Mouse (Mus musculus) gastrocnemius, adult 2 months (tissue): Measurements from ENCODE around the gene Gzmk. TPM values are rescaled to one million over a fixed set of nuclear protein-coding genes. Genes with fewer than 3 reads are reported as not detected.
"Not testable (repeated sequence)": the region's sequence is repeated elsewhere in the genome, so short reads cannot be mapped to it uniquely, and the experiment has no call there.

Experiments used
- DNase-seq: peaks from one replicate; pipeline ENCODE4 v3.0.0; 2022
- H3K27ac ChIP-seq: fragments of 200-600 bp; 2 replicates; pipeline ENCODE4 v1.8.1; 2022; ENCODE audit warnings: mild to moderate bottlenecking
- H3K4me3 ChIP-seq: fragments of 200-600 bp; 2 replicates; pipeline ENCODE4 v1.8.1; 2022; ENCODE audit warnings: mild to moderate bottlenecking, moderate library complexity
- CTCF ChIP-seq: fragments of 200-600 bp; IDR thresholded peaks from 2 replicates; pipeline ENCODE4 v1.8.1; 2022; ENCODE audit warnings: antibody characterized with exemption, mild to moderate bottlenecking, moderate library complexity
- intact Hi-C: fragments of 180-260 bp; cut with DNase I; formaldehyde crosslinking; loops from one replicate; pipeline ENCODE4 v1.15.1; 2025
- long read RNA-seq, 2 experiments: library from polyadenylated mRNA; stranded (forward); transcript quantifications; one replicate each; pipeline ENCODE4 v2.0.0; 2021
- total RNA-seq, 2 experiments: library from RNA; stranded (reverse); gene quantifications; 2 replicates each; pipeline ENCODE4 v1.2.3; 2021

Gzmk gene
- not detected for total RNA-seq
- long read RNA-seq, experiment 1 = 0 reads
- long read RNA-seq, experiment 2 = 0 reads

- intact Hi-C loops = no loop called here
- no peak for TF ChIP-seq CTCF
- no peak within 1 kb of the TSS for H3K4me3 ChIP-seq
- DNase-seq = no peak
- H3K27ac ChIP-seq = no peak within 1 kb of the TSS
These were observed at the start of gene Gzmk for GRCm38 (mm10) chr13:113225811-113226210. Gene Gzmk (minus strand): TSS chr13:113225908.

GRCm38 (mm10) chr13:113271189-113271588 lies 45.5 kb upstream of the Gzmk start:
- TF ChIP-seq CTCF = no peak
- Histone ChIP-seq H3K27ac (no peak overlapping the region), H3K4me3 (no peak overlapping the region)
- intact Hi-C loops = no loop called here
- DNase-seq = no peak

DNA sequence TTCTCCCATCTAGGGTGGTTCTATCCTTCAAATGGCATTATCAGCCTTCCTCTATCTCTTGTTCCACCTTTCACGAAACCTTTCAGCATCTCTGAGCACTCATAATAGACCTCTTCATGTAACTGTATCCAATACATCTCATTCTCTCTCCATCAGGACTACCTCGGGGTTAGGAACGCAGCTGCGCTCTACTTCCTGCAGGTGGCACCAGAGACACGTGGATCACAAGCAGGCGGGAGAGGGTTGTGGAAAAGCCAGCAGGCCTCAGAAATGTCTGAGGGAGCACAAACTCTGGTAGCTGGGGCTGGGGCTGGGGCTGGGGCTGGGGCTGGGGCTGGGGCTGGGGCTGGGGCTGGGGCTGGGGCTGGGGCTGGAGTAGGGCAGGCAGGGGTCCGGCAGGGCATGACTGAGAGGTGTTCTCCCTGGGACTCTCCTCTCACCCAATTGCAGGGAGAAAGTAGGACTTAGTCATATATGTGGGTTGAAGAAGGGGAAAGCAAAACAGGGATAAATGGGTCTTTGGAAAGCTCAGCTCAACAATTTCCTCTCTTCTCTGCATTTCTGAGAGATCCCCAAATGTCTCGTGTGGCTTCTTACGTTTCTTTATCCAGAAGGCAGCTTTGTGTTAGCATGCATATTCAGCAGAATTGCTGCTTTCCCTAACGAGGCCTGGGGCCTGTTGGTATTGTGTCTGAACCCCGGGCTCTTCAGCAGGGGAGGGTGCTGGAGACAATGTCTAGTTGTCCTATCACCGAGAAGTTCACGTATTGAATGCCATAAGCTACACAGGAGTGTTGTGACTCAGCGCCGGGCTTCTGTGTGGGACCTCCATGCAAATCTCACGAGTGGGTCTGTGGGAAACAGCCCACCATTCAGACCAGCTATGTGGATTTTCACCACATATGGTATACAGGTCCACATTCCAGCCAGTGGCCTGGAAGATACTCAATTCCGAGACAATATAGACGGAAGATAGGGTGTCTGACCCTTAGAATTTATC lies 44.4 kb upstream of the Gzmk start:
- peak; percentile 82 for DNase-seq
- Histone ChIP-seq H3K27ac (no peak overlapping the region; the same call in 1 of the 2 replicates), H3K4me3 (no peak overlapping the region)
- TF ChIP-seq CTCF = peak; percentile 86
- intact Hi-C loops = loop anchor here (5.0 kb wide), 4 partner anchors 52 to 597 kb away; partner anchors contain the start of gene Gpx8

DNA sequence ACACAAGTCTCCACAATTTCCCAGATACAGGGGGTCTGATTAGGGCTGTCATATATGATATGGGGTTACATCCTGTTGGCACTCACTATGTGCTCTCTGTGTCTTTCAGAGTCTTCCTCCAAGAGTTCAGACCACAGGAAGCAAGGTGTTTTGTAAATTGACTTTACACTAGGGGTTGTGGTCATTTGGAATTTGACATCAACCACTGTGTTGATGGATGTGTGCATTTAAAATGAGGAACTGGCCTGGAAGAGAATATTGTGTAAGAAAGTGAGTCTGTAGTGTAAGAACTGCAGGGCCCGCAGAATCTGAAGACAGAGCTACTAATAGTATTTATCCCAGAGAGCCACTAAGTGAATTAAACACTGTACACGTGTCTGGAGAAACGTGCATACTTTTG lies 41.5 kb upstream of the Gzmk start:
- no peak overlapping the region for H3K4me3 ChIP-seq
- no peak for TF ChIP-seq CTCF
- H3K27ac ChIP-seq = no peak overlapping the region
- intact Hi-C loops = loop anchor here (5.0 kb wide), 4 partner anchors 55 to 600 kb away; partner anchors contain the start of gene Gpx8
- DNase-seq = no peak

DNA sequence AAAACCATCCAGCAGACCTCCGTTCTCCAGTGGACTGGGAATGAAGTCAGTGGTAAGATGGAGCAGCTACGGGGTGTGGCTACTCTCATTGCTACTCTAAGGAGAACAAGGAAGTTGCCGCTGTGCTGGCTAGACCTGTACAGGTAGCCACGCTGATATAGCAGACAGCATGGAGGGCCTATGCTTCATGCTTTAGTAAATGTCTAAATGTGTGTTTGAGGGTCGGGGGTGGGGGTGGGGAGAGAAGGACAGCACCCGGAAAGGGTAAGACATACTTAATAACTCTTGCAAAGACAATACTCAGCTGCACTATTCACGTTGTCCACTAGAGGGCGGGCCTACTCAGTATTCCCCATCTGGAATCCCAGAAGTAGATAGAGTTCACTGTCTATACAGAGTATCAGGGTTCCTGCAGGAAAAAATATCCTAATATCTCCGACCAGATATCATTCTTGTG lies 40.8 kb upstream of the Gzmk start:
- no peak overlapping the region; the same call in 1 of the 2 replicates for H3K4me3 ChIP-seq
- peak; percentile 97; the same call in 1 of the 2 replicates for TF ChIP-seq CTCF
- H3K27ac ChIP-seq = no peak overlapping the region
- DNase-seq = peak; percentile 70
- intact Hi-C loops = loop anchor here (1.0 to 5.0 kb wide), 5 partner anchors 56 to 601 kb away; partner anchors contain the start of gene Gpx8

DNA sequence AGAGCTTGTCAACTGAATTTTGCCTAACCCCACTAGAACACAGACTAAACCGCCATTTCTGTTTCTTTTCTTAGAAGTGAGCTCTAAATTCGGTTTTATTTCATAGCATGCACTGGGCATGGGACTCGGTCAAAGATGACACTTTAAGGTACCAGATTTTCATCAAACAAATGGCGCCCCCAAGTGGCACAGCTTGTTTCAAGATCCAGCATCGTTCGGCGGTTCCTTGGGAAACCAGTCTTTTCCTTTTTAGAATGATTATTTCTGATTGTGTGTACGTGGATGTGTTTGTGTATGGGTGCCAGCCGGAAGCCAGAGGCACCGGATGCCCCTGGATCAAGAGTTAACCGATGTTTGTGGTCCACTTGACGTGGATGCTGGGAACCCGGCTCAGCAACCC lies 39.5 kb upstream of the Gzmk start:
- DNase-seq = peak; percentile 31
- Histone ChIP-seq H3K4me3 (no peak overlapping the region), H3K27ac (no peak overlapping the region)
- intact Hi-C loops = loop anchor here (5.0 kb wide), 4 partner anchors 57 to 602 kb away; partner anchors contain the start of gene Gpx8
- TF ChIP-seq CTCF = peak; percentile 53

GRCm38 (mm10) chr13:113262822-113263221 lies 37.1 kb upstream of the Gzmk start:
- no peak overlapping the region for H3K4me3 ChIP-seq
- intact Hi-C loops = no loop called here
- no peak overlapping the region for H3K27ac ChIP-seq
- TF ChIP-seq CTCF = no peak
- DNase-seq = peak; percentile 21

- intact Hi-C loops = no loop called here
- Histone ChIP-seq H3K4me3 (no peak overlapping the region), H3K27ac (no peak overlapping the region)
- DNase-seq = no peak
- TF ChIP-seq CTCF = no peak
These were observed 33.5 kb upstream of the Gzmk start for GRCm38 (mm10) chr13:113259237-113259636.

DNA sequence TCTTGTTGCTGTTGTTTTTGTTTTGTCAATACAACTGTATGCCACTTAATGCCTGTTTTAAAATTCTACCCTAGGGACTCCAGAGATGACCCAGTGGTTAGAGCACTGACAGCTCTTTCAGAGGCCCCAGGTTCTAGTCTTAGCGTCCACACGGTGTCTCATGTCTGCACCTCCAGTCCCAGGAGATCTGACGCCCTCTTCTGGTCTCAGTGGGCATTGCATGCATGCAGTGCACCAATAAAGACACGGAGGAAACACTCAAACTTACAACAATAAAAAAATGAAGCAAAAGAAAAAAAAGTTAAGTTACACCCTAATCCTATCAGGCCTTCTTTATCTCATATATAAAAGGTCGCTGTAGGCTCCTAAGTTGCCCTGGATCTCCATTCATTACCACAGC lies 31.5 kb upstream of the Gzmk start:
- no peak overlapping the region for H3K27ac ChIP-seq
- TF ChIP-seq CTCF = peak; percentile 45
- H3K4me3 ChIP-seq = no peak overlapping the region
- no peak for DNase-seq
- intact Hi-C loops = no loop called here

DNA sequence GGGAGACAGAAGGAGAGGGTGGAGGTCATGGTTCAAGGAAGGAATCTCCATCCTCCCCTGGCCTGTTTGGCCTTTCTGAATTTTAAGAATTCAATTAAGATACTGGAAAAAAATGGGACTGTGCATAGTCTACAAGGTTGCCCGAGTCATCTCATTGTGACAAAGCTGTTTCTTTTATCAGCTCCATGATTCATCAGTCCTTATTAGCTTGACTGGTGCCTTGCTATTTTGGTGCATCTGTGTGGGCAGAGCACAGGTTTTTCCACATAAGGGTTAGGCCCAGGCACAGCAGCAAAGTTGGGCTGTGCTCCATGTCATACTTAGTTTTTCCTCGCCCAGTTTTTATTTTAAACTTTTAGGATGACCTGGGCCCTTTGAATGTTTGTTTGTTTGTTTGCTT lies 31.1 kb upstream of the Gzmk start:
- Histone ChIP-seq H3K4me3 (no peak overlapping the region), H3K27ac (no peak overlapping the region)
- TF ChIP-seq CTCF = no peak
- intact Hi-C loops = no loop called here
- no peak for DNase-seq

DNA sequence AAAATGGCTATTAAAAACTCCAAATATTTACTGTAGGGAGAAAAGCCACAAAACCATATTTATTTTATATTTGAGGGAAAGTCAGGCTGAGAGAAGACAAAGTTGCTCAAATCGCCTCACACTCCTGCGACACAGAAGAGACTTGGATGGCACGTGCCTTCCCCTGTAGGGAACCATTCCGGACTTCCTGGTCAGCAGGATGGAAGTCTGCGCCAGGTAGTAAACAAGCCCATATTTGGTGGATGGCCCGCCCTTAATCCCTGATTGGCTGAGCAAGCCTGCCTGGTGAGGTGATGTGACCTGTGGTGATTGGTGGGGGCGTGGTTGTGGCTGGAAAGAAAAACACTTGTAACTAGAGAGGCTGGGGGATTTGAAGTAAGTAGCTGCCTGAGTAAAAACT lies 26.9 kb upstream of the Gzmk start:
- H3K27ac ChIP-seq, DNase-seq, H3K4me3 ChIP-seq, intact Hi-C loops: not testable (repeated sequence)

- H3K27ac ChIP-seq = no peak overlapping the region
- DNase-seq = no peak
- no peak for TF ChIP-seq CTCF
- H3K4me3 ChIP-seq = no peak overlapping the region
- intact Hi-C loops = no loop called here
These were observed 19.3 kb upstream of the Gzmk start for GRCm38 (mm10) chr13:113245025-113245424.

GRCm38 (mm10) chr13:113242129-113242528 lies 16.4 kb upstream of the Gzmk start:
- Histone ChIP-seq H3K27ac (no peak overlapping the region), H3K4me3 (no peak overlapping the region)
- intact Hi-C loops = no loop called here
- no peak for TF ChIP-seq CTCF
- DNase-seq = no peak
